Mouse (Mus musculus) ES-Bruce4 (cell line): ENCODE measurements around the gene Hcst. TPM values are rescaled to one million over a fixed set of nuclear protein-coding genes. Genes with fewer than 3 reads are reported as not detected.
A peak's percentile ranks its signal among the peaks of the same experiment; 100 is the strongest.

Experiments used
- H3K27ac ChIP-seq: 2 replicates; pipeline ENCODE4 v1.5.1; 2012; ENCODE audit warnings: low read length, inconsistent platforms; ENCODE audit not compliant: insufficient read depth
- H3K27me3 ChIP-seq: 2 replicates; pipeline ENCODE4 v1.6.1; 2012; ENCODE audit warnings: mild to moderate bottlenecking, low read length, inconsistent platforms; ENCODE audit not compliant: control insufficient read depth, poor library complexity, insufficient read depth, severe bottlenecking
- H3K36me3 ChIP-seq: 2 replicates; pipeline ENCODE4 v1.6.1; 2012; ENCODE audit warnings: inconsistent platforms, mild to moderate bottlenecking, low read length, moderate library complexity; ENCODE audit not compliant: control insufficient read depth, poor library complexity, insufficient read depth, severe bottlenecking
- H3K4me1 ChIP-seq: one replicate; pipeline ENCODE4 v1.8.1; 2011; ENCODE audit warnings: low read length; ENCODE audit not compliant: control insufficient read depth, insufficient read depth
- H3K4me3 ChIP-seq: 2 replicates; pipeline ENCODE4 v1.5.1; 2011; ENCODE audit warnings: low read depth, mild to moderate bottlenecking, low read length
- H3K9ac ChIP-seq: 2 replicates; pipeline ENCODE4 v1.6.1; 2012; ENCODE audit warnings: low read depth, mild to moderate bottlenecking, inconsistent platforms; ENCODE audit not compliant: poor library complexity, severe bottlenecking
- H3K9me3 ChIP-seq: replicated peaks from 2 replicates; pipeline ENCODE4 v1.6.1; 2012; ENCODE audit warnings: mild to moderate bottlenecking, low read length, inconsistent platforms; ENCODE audit not compliant: control insufficient read depth, poor library complexity, insufficient read depth, severe bottlenecking
- CTCF ChIP-seq: IDR thresholded peaks from one replicate; pipeline ENCODE4 v1.8.1; 2011; ENCODE audit warnings: low read depth, low read length
- EP300 ChIP-seq: IDR thresholded peaks from 2 replicates; pipeline ENCODE4 v1.6.1; 2011; ENCODE audit warnings: low read depth, low read length; ENCODE audit not compliant: insufficient read depth
- POLR2A ChIP-seq: IDR thresholded peaks from one replicate; pipeline ENCODE4 v1.8.1; 2011; ENCODE audit warnings: low read length; ENCODE audit not compliant: insufficient read depth
- polyA plus RNA-seq: library from polyadenylated mRNA; stranded (reverse); fragments of >200 nt; gene quantifications from 2 replicates; pipeline ENCODE4 v1.2.4, GENCODE M21; 2011; ENCODE audit warnings: low read depth; ENCODE audit not compliant: missing spikeins, insufficient read depth, insufficient read length

The Hcst gene
- polyA plus RNA-seq, 1 experiment = not detected

GRCm38 (mm10) chr7:30457629-30458330 is 38.1 kb upstream of the Hcst start, which contains the start of the genes Kirrel2 and Nphs1:
Gene Kirrel2 (minus strand): TSS chr7:30457690.
Gene Nphs1 (plus strand): TSS chr7:30458315.
- Histone ChIP-seq H3K9ac (peak within 1 kb of the TSS; percentile 68), H3K27ac (peak within 1 kb of the TSS; percentile 2; the same call in 1 of the 2 replicates), H3K4me1 (peaks cover 19% of the 10 kb centered on the region), H3K27me3 (no peaks in the 10 kb centered on the region), H3K36me3 (no peaks in the 10 kb centered on the region; the same call in 1 of the 2 replicates), H3K9me3 (no peaks in the 10 kb centered on the region), H3K4me3 (peak within 1 kb of the TSS; percentile 68)
- TF ChIP-seq POLR2A (no peak), EP300 (no peak), CTCF (no peak)

GRCm38 (mm10) chr7:30456911-30457628 is 37.4 kb upstream of the Hcst start:
- Histone ChIP-seq H3K27ac (0 out of 2 replicates have a peak overlapping the region, but pooled peaks have one; percentile 2), H3K4me1 (peaks cover 15% of the 10 kb centered on the region), H3K9ac (peak overlapping the region; percentile 68), H3K9me3 (no peaks in the 10 kb centered on the region), H3K27me3 (no peaks in the 10 kb centered on the region), H3K36me3 (peaks cover 4% of the 10 kb centered on the region), H3K4me3 (peak overlapping the region; percentile 68)
- no peak for TF ChIP-seq CTCF
- no peak for TF ChIP-seq POLR2A
- TF ChIP-seq EP300 = no peak

- Histone ChIP-seq H3K9ac (peak overlapping the region; percentile 68), H3K27ac (peak overlapping the region; percentile 2; the same call in 1 of the 2 replicates), H3K9me3 (no peaks in the 10 kb centered on the region), H3K36me3 (peaks cover 6% of the 10 kb centered on the region), H3K4me1 (peaks cover 15% of the 10 kb centered on the region), H3K27me3 (no peaks in the 10 kb centered on the region), H3K4me3 (peak overlapping the region; percentile 68)
- TF ChIP-seq CTCF (no peak), EP300 (0 out of 2 replicates have a peak, but pooled peaks have one; percentile 21)
These were observed 36.8 kb upstream of the Hcst start for GRCm38 (mm10) chr7:30456487-30456886.

GRCm38 (mm10) chr7:30454259-30454658 is 34.6 kb upstream of the Hcst start:
- Histone ChIP-seq H3K27ac (0 out of 2 replicates have a peak overlapping the region, but pooled peaks have one; percentile 4), H3K9me3 (no peaks in the 10 kb centered on the region), H3K4me1 (peaks cover 10% of the 10 kb centered on the region), H3K27me3 (no peaks in the 10 kb centered on the region), H3K36me3 (peaks cover 14% of the 10 kb centered on the region), H3K4me3 (peak overlapping the region; percentile 13), H3K9ac (no peak overlapping the region)
- TF ChIP-seq EP300 (no peak), CTCF (no peak), POLR2A (no peak)

GRCm38 (mm10) chr7:30453766-30454165 is 34.1 kb upstream of the Hcst start:
- H3K4me1 ChIP-seq = peaks cover 10% of the 10 kb centered on the region
- TF ChIP-seq EP300 (peak; percentile 49; the same call in 1 of the 2 replicates), CTCF (no peak), POLR2A (peak; percentile 39)

GRCm38 (mm10) chr7:30453327-30453726 is 33.7 kb upstream of the Hcst start:
- Histone ChIP-seq H3K27ac (no peak overlapping the region), H3K4me1 (peaks cover 10% of the 10 kb centered on the region), H3K9ac (no peak overlapping the region), H3K9me3 (no peaks in the 10 kb centered on the region), H3K4me3 (no peak overlapping the region), H3K36me3 (peaks cover 16% of the 10 kb centered on the region), H3K27me3 (no peaks in the 10 kb centered on the region)
- no peak for TF ChIP-seq CTCF
- TF ChIP-seq POLR2A = no peak
- no peak for TF ChIP-seq EP300

More at GRCm38 (mm10) chr7:30453766-30454165, 34.1 kb upstream of the Hcst start:
- H3K27me3 ChIP-seq = no peaks in the 10 kb centered on the region
- H3K4me3 ChIP-seq = peak overlapping the region; percentile 13
- no peaks in the 10 kb centered on the region for H3K9me3 ChIP-seq
- no peak overlapping the region for H3K27ac ChIP-seq
- H3K36me3 ChIP-seq = peaks cover 14% of the 10 kb centered on the region
- H3K9ac ChIP-seq = no peak overlapping the region
